Mouse (Mus musculus) stomach, embryonic 14.5 days (tissue): ENCODE measurements at regions not wholly inside any gene's neighbourhood (a gene's known extent, or its start where the extent isn't known, plus 50 kb on each side); places are given as distances from the start of the nearest gene placed in this dataset.

Source experiments
- ATAC-seq: fragments of 200-750 bp; cut with Nextera tagmentation; 2 replicates; pipeline ENCODE4 v1.8.0; 2017; ENCODE audit warnings: low read depth, moderate TSS enrichment; ENCODE audit not compliant: insufficient number of reproducible peaks, insufficient read depth, low FRiP score
- H3K27ac ChIP-seq: fragments of 300-500 bp; sonication (generic); 2 replicates; pipeline ENCODE4 v1.5.1; 2014; ENCODE audit warnings: mild to moderate bottlenecking, low read length, moderate library complexity, mixed read lengths
- H3K27me3 ChIP-seq: fragments of 300-500 bp; sonication (generic); 2 replicates; pipeline ENCODE4 v1.6.1; 2014; ENCODE audit warnings: low read length, control low read depth, mixed read lengths; ENCODE audit not compliant: control insufficient read depth, insufficient read depth
- H3K36me3 ChIP-seq: fragments of 300-500 bp; sonication (generic); 2 replicates; pipeline ENCODE4 v1.6.1; 2014; ENCODE audit warnings: mild to moderate bottlenecking, control low read depth, low read length, moderate library complexity, mixed read lengths; ENCODE audit not compliant: control insufficient read depth, insufficient read depth
- H3K4me1 ChIP-seq: fragments of 300-500 bp; sonication (generic); 2 replicates; pipeline ENCODE4 v1.6.1; 2014; ENCODE audit warnings: low read length, control low read depth, mixed read lengths; ENCODE audit not compliant: control insufficient read depth, insufficient read depth
- H3K4me2 ChIP-seq: fragments of 300-500 bp; sonication (generic); replicated peaks from 2 replicates; pipeline ENCODE4 v1.6.1; 2014; ENCODE audit warnings: low read depth, low read length, control low read depth
- H3K4me3 ChIP-seq: fragments of 300-500 bp; sonication (generic); 2 replicates; pipeline ENCODE4 v1.5.1; 2014; ENCODE audit warnings: low read depth, low read length, control low read depth
- H3K9ac ChIP-seq: fragments of 300-500 bp; sonication (generic); replicated peaks from 2 replicates; pipeline ENCODE4 v1.6.1; 2014; ENCODE audit warnings: low read depth, mild to moderate bottlenecking, control low read depth, low read length, moderate library complexity, mixed read lengths
- H3K9me3 ChIP-seq: fragments of 300-500 bp; sonication (generic); 2 replicates; pipeline ENCODE4 v1.6.1; 2016; ENCODE audit warnings: low read depth, low read length, control low read depth; ENCODE audit not compliant: control insufficient read depth
- WGBS: fragments of 180-500 bp; shearing (Covaris S2); extraction: QIAGEN DNeasy Blood & Tissue Kit; methylation state at CpG from one replicate; pipeline ENCODE4 v1.1.7; 2014; 5-methylcytosine and 5-hydroxymethylcytosine counted together

- no peak for ATAC-seq
- H3K4me1 ChIP-seq, result peaks cover 8% of the 10 kb centered on the region
- no peak overlapping the region for H3K27ac ChIP-seq
- no peaks in the 10 kb centered on the region for H3K36me3 ChIP-seq
- H3K4me3 ChIP-seq, result no peak overlapping the region
- H3K9me3 ChIP-seq, result no peaks in the 10 kb centered on the region
- no peaks in the 10 kb centered on the region for H3K27me3 ChIP-seq
- no peak overlapping the region for H3K4me2 ChIP-seq
- 70% methylated on average over 2 of the region's 2 CpGs for WGBS
- H3K9ac ChIP-seq, result no peak overlapping the region
Observed at GRCm38 (mm10) chr2:178603443-178603842, 173.1 kb downstream of the Cdh26 start.

- no peaks in the 10 kb centered on the region for H3K36me3 ChIP-seq
- peaks cover 8% of the 10 kb centered on the region for H3K4me1 ChIP-seq
- no peak overlapping the region for H3K9ac ChIP-seq
- ATAC-seq, result peak; percentile 87
- WGBS, result 33% methylated on average over 4 of the region's 4 CpGs
- 0 out of 2 replicates have a peak, but pooled peaks cover 2% of the 10 kb centered on the region for H3K27me3 ChIP-seq
- 0 out of 2 replicates have a peak overlapping the region, but pooled peaks have one; percentile 53 for H3K27ac ChIP-seq
- H3K9me3 ChIP-seq, result no peaks in the 10 kb centered on the region
- H3K4me2 ChIP-seq, result no peak overlapping the region
- no peak overlapping the region for H3K4me3 ChIP-seq
Observed at GRCm38 (mm10) chr2:178606733-178607132, 176.4 kb downstream of the Cdh26 start.

GRCm38 (mm10) chr2:178610211-178610975 is 180.1 kb downstream of the Cdh26 start:
- Histone ChIP-seq H3K27ac (no peak overlapping the region), H3K36me3 (no peaks in the 10 kb centered on the region), H3K9me3 (no peaks in the 10 kb centered on the region), H3K4me3 (no peak overlapping the region), H3K4me1 (peaks cover 8% of the 10 kb centered on the region), H3K4me2 (no peak overlapping the region), H3K27me3 (0 out of 2 replicates have a peak, but pooled peaks cover 3% of the 10 kb centered on the region), H3K9ac (no peak overlapping the region)
- no peak for ATAC-seq
- 52% methylated on average over 18 of the region's 18 CpGs for WGBS

- H3K27me3 ChIP-seq, result 0 out of 2 replicates have a peak, but pooled peaks cover 3% of the 10 kb centered on the region
- H3K27ac ChIP-seq, result no peak overlapping the region
- 70% methylated on average over 7 of the region's 7 CpGs for WGBS
- ATAC-seq, result no peak
- no peaks in the 10 kb centered on the region for H3K9me3 ChIP-seq
- no peak overlapping the region for H3K9ac ChIP-seq
- no peak overlapping the region for H3K4me3 ChIP-seq
- no peaks in the 10 kb centered on the region for H3K36me3 ChIP-seq
- H3K4me1 ChIP-seq, result no peaks in the 10 kb centered on the region
- H3K4me2 ChIP-seq, result no peak overlapping the region
Observed at GRCm38 (mm10) chr2:178614761-178615160, 184.4 kb downstream of the Cdh26 start.

GRCm38 (mm10) chr2:178622801-178623200 is 192.5 kb downstream of the Cdh26 start:
- no peak overlapping the region for H3K4me3 ChIP-seq
- 48% methylated on average over 3 of the region's 3 CpGs for WGBS
- peaks cover 12% of the 10 kb centered on the region for H3K4me1 ChIP-seq
- H3K9ac ChIP-seq, result no peak overlapping the region
- H3K4me2 ChIP-seq, result no peak overlapping the region
- ATAC-seq, result peak; percentile 53; the same call in 1 of the 2 replicates
- no peak overlapping the region for H3K27ac ChIP-seq
- no peaks in the 10 kb centered on the region for H3K9me3 ChIP-seq
- H3K27me3 ChIP-seq, result no peaks in the 10 kb centered on the region
- no peaks in the 10 kb centered on the region for H3K36me3 ChIP-seq

- Histone ChIP-seq H3K4me1 (peaks cover 17% of the 10 kb centered on the region), H3K4me3 (no peak overlapping the region), H3K27me3 (no peaks in the 10 kb centered on the region), H3K4me2 (no peak overlapping the region), H3K27ac (no peak overlapping the region), H3K9me3 (no peaks in the 10 kb centered on the region), H3K9ac (no peak overlapping the region), H3K36me3 (no peaks in the 10 kb centered on the region)
- ATAC-seq, result no peak
- WGBS, result 83% methylated on average over 3 of the region's 3 CpGs
Observed at GRCm38 (mm10) chr2:178624475-178624874, 194.1 kb downstream of the Cdh26 start.

GRCm38 (mm10) chr2:178624907-178625306 is 194.6 kb downstream of the Cdh26 start:
- H3K4me2 ChIP-seq, result no peak overlapping the region
- H3K4me3 ChIP-seq, result no peak overlapping the region
- no peaks in the 10 kb centered on the region for H3K9me3 ChIP-seq
- H3K27me3 ChIP-seq, result no peaks in the 10 kb centered on the region
- H3K36me3 ChIP-seq, result no peaks in the 10 kb centered on the region
- H3K27ac ChIP-seq, result no peak overlapping the region
- 86% methylated on average over 1 of the region's 1 CpGs for WGBS
- H3K4me1 ChIP-seq, result peaks cover 17% of the 10 kb centered on the region
- no peak for ATAC-seq
- H3K9ac ChIP-seq, result no peak overlapping the region

- ATAC-seq, result no peak
- Histone ChIP-seq H3K27ac (no peak overlapping the region), H3K4me3 (no peak overlapping the region), H3K9me3 (no peaks in the 10 kb centered on the region), H3K9ac (no peak overlapping the region), H3K36me3 (no peaks in the 10 kb centered on the region), H3K27me3 (no peaks in the 10 kb centered on the region), H3K4me1 (peaks cover 50% of the 10 kb centered on the region), H3K4me2 (no peak overlapping the region)
- 33% methylated on average over 7 of the region's 7 CpGs for WGBS
Observed at GRCm38 (mm10) chr2:178629756-178630155, 199.4 kb downstream of the Cdh26 start.
